Mouse (Mus musculus): ENCODE data around the gene Tnfrsf13b. TPM values are rescaled to one million over a fixed set of nuclear protein-coding genes. Genes with fewer than 3 reads are reported as not detected.
"Not testable (repeated sequence)": the region's sequence is repeated elsewhere in the genome, so short reads cannot be mapped to it uniquely, and the experiment has no call there.

Tnfrsf13b gene
- polyA plus RNA-seq, 1 experiment from 2014 or later, result 0.37 TPM

GRCm38 (mm10) chr11:61180361-61180760, 53.8 kb downstream of the Tnfrsf13b start:
- ATAC-seq (ENCODE audit: low FRiP score), result no peak
- H3K4me3 ChIP-seq (replicated peaks), result no peak overlapping the region
- 93% methylated on average over 3 of the region's 3 CpGs for WGBS
- H3K27me3 ChIP-seq, result no peaks in the 10 kb centered on the region
- no peak overlapping the region for H3K27ac ChIP-seq
- no peaks in the 10 kb centered on the region for H3K36me3 ChIP-seq (replicated peaks)
- no peak overlapping the region for H3K4me2 ChIP-seq
- H3K9ac ChIP-seq, result no peak overlapping the region
- H3K9me3 ChIP-seq, result no peaks in the 10 kb centered on the region
- H3K4me1 ChIP-seq, result no peaks in the 10 kb centered on the region

GRCm38 (mm10) chr11:61181624-61182023, 55.1 kb downstream of the Tnfrsf13b start:
- H3K27me3 ChIP-seq, result no peaks in the 10 kb centered on the region
- H3K27ac ChIP-seq, result no peak overlapping the region
- H3K36me3 ChIP-seq (replicated peaks), result no peaks in the 10 kb centered on the region
- H3K9me3 ChIP-seq, result no peaks in the 10 kb centered on the region
- H3K4me1 ChIP-seq, result no peaks in the 10 kb centered on the region
- no peak overlapping the region for H3K4me3 ChIP-seq (replicated peaks)
- H3K4me2 ChIP-seq, result no peak overlapping the region
- H3K9ac ChIP-seq, result no peak overlapping the region
- ATAC-seq (ENCODE audit: low FRiP score), result no peak

- no peaks in the 10 kb centered on the region for H3K9me3 ChIP-seq
- WGBS, result 78% methylated on average over 1 of the region's 1 CpGs
- no peak overlapping the region for H3K9ac ChIP-seq
- no peak overlapping the region for H3K4me2 ChIP-seq
- H3K4me1 ChIP-seq, result no peaks in the 10 kb centered on the region
- no peaks in the 10 kb centered on the region for H3K27me3 ChIP-seq
- no peaks in the 10 kb centered on the region for H3K36me3 ChIP-seq (replicated peaks)
- ATAC-seq (ENCODE audit: low FRiP score), result no peak
- no peak overlapping the region for H3K4me3 ChIP-seq (replicated peaks)
- no peak overlapping the region for H3K27ac ChIP-seq
These were observed 57.3 kb downstream of the Tnfrsf13b start for GRCm38 (mm10) chr11:61183820-61184219.

GRCm38 (mm10) chr11:61190776-61191175, 64.2 kb downstream of the Tnfrsf13b start:
- 65% methylated on average over 2 of the region's 2 CpGs for WGBS
- H3K4me1 ChIP-seq, result no peaks in the 10 kb centered on the region
- no peak overlapping the region for H3K4me3 ChIP-seq (replicated peaks)

GRCm38 (mm10) chr11:61192123-61192522, 65.6 kb downstream of the Tnfrsf13b start:
- H3K4me3 ChIP-seq (replicated peaks); H3K27me3 ChIP-seq; H3K4me1 ChIP-seq; H3K4me2 ChIP-seq; H3K27ac ChIP-seq; H3K9ac ChIP-seq; ATAC-seq (ENCODE audit: low FRiP score); H3K36me3 ChIP-seq (replicated peaks); H3K9me3 ChIP-seq: not testable (repeated sequence)
- WGBS, result 87% methylated on average over 8 of the region's 10 CpGs

More at GRCm38 (mm10) chr11:61190776-61191175, 64.2 kb downstream of the Tnfrsf13b start:
- H3K4me2 ChIP-seq, result no peak overlapping the region
- 0 out of 2 replicates have a peak, but pooled peaks cover 4% of the 10 kb centered on the region for H3K27me3 ChIP-seq
- no peaks in the 10 kb centered on the region for H3K9me3 ChIP-seq
- no peak overlapping the region for H3K9ac ChIP-seq
- H3K36me3 ChIP-seq (replicated peaks), result no peaks in the 10 kb centered on the region
- no peak overlapping the region for H3K27ac ChIP-seq
- no peak for ATAC-seq (ENCODE audit: low FRiP score)

- Histone ChIP-seq H3K4me3 (replicated peaks) (no peak overlapping the region), H3K27me3 (0 out of 2 replicates have a peak, but pooled peaks cover 4% of the 10 kb centered on the region), H3K4me2 (no peak overlapping the region), H3K36me3 (replicated peaks) (no peaks in the 10 kb centered on the region), H3K9ac (no peak overlapping the region), H3K27ac (no peak overlapping the region), H3K4me1 (no peaks in the 10 kb centered on the region), H3K9me3 (no peaks in the 10 kb centered on the region)
- ATAC-seq (ENCODE audit: low FRiP score), result no peak
- 95% methylated on average over 2 of the region's 2 CpGs for WGBS
These were observed 66.2 kb downstream of the Tnfrsf13b start for GRCm38 (mm10) chr11:61192779-61193178.

- H3K4me3 ChIP-seq (replicated peaks), result no peak overlapping the region
- WGBS, result 5% methylated on average over 9 of the region's 9 CpGs
- no peaks in the 10 kb centered on the region for H3K9me3 ChIP-seq
- H3K9ac ChIP-seq, result no peak overlapping the region
- no peak for ATAC-seq (ENCODE audit: low FRiP score)
- H3K4me2 ChIP-seq, result no peak overlapping the region
- H3K27ac ChIP-seq, result no peak overlapping the region
- H3K27me3 ChIP-seq, result 0 out of 2 replicates have a peak, but pooled peaks cover 4% of the 10 kb centered on the region
- H3K36me3 ChIP-seq (replicated peaks), result no peaks in the 10 kb centered on the region
- no peaks in the 10 kb centered on the region for H3K4me1 ChIP-seq
These were observed 66.8 kb downstream of the Tnfrsf13b start for GRCm38 (mm10) chr11:61193392-61193791.

GRCm38 (mm10) chr11:61196616-61197353, 70.2 kb downstream of the Tnfrsf13b start:
- Histone ChIP-seq H3K4me1 (no peaks in the 10 kb centered on the region), H3K4me3 (replicated peaks) (no peak overlapping the region), H3K27me3 (0 out of 2 replicates have a peak, but pooled peaks cover 4% of the 10 kb centered on the region), H3K9ac (no peak overlapping the region), H3K36me3 (replicated peaks) (no peaks in the 10 kb centered on the region), H3K9me3 (no peaks in the 10 kb centered on the region), H3K27ac (no peak overlapping the region), H3K4me2 (no peak overlapping the region)
- WGBS, result 85% methylated on average over 14 of the region's 14 CpGs
- ATAC-seq (ENCODE audit: low FRiP score), result no peak

- no peaks in the 10 kb centered on the region for H3K4me1 ChIP-seq
- no peak for ATAC-seq (ENCODE audit: low FRiP score)
- H3K27ac ChIP-seq, result no peak overlapping the region
- no peak overlapping the region for H3K9ac ChIP-seq
- H3K9me3 ChIP-seq, result no peaks in the 10 kb centered on the region
- no peak overlapping the region for H3K4me3 ChIP-seq (replicated peaks)
- no peak overlapping the region for H3K4me2 ChIP-seq
- H3K27me3 ChIP-seq, result 0 out of 2 replicates have a peak, but pooled peaks cover 4% of the 10 kb centered on the region
- H3K36me3 ChIP-seq (replicated peaks), result no peaks in the 10 kb centered on the region
These were observed 71.4 kb downstream of the Tnfrsf13b start for GRCm38 (mm10) chr11:61197935-61198334.

Other genes with a start within 250 kb of the Tnfrsf13b start
- gene Tmem11, start 247.5 kb upstream of the Tnfrsf13b start, polyA plus RNA-seq (2016; fragmentation: Nextera tagmentation; extraction: Ambion mirVana), result 49.6 and 52.1 TPM in 2 replicates
- 24.1 and 29.9 TPM in 2 replicates for gene Natd1, start 212.0 kb upstream of the Tnfrsf13b start, polyA plus RNA-seq (2016; fragmentation: Nextera tagmentation; extraction: Ambion mirVana)
- 40.5 and 43.7 TPM in 2 replicates for gene Map2k3, start 194.7 kb upstream of the Tnfrsf13b start, polyA plus RNA-seq (2016; fragmentation: Nextera tagmentation; extraction: Ambion mirVana)
- gene Kcnj12, start 104.2 kb upstream of the Tnfrsf13b start, polyA plus RNA-seq (2016; fragmentation: Nextera tagmentation; extraction: Ambion mirVana), result 0.22 and 0.42 TPM in 2 replicates
- gene Usp22, start 48.3 kb downstream of the Tnfrsf13b start, polyA plus RNA-seq (2016; fragmentation: Nextera tagmentation; extraction: Ambion mirVana), result 305 and 331 TPM in 2 replicates
- gene Aldh3a1, start 80.8 kb downstream of the Tnfrsf13b start, polyA plus RNA-seq (2016; fragmentation: Nextera tagmentation; extraction: Ambion mirVana), result not detected in 2 replicates
- 22.0 and 22.9 TPM in 2 replicates for gene Aldh3a2, start 140.7 kb downstream of the Tnfrsf13b start, polyA plus RNA-seq (2016; fragmentation: Nextera tagmentation; extraction: Ambion mirVana)
- gene Slc47a2, start 216.1 kb downstream of the Tnfrsf13b start, polyA plus RNA-seq (2016; fragmentation: Nextera tagmentation; extraction: Ambion mirVana), result not detected in 2 replicates